Mouse (Mus musculus) testis, postnatal 10 days (tissue): Measurements from ENCODE around the gene Coro1b.

ENCODE experiments used
- DNase-seq: peaks from one replicate; pipeline ENCODE4 v3.0.0; 2021; ENCODE audit warnings: low spot score

Gene Coro1b

DNA sequence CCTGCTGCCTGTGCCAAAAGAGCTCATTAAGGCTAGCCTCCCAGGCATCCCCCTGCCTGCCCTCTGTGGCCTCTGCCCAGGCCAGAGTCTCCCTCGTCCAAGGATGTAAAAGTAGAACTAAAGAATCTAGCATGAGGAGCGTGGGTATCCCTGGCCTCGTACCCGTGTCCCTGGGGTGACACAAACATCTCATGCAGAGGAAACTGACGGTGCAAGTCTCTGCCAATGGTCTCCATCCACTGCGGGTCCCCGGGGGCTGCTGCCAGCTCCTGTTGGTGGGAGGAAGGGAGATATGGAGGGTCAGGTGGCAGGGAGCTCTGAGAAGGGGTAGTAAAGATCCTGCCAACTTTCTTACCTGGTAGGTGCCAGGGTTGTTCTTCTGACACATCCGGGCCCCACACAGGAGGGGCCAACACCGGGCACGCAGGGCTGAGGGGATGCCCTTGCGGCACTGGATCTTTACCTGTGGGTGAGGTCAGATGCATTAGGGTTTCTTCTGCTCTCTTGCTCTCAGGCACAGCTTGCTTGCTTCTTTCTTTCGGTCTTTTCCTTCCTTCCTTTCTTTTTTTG is 40.7 kb downstream of the Coro1b start:
- DNase-seq: no peak

DNA sequence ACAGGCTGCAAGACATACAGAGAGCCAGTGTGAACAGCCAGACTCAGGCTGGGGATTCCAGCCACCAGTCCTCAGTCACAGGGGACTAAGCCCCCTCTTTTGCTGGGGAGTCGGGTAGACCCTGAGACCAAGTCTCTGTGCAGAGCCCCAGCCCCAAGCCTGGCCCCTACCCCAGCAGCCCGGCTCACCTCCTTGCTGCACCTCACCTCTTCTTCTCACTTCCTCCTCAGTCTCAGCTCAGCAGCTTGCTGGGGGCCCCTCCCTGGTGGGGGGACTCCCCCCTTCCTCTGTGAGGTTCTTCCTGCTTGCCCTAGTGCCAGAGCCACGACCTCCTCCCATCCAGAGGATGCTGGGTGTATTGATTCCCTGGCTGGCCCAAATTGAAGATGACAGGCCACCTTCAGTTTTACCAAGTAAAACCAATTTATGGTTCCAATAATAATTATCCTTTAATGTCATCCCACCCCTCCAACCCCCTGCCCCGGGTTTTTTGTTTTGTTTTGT is 42.5 kb downstream of the Coro1b start, which contains the start of gene Tbc1d10c:
TSS of gene Tbc1d10c (minus strand) at position 454 of the 504 bp plus-strand sequence.
- DNase-seq: no peak

DNA sequence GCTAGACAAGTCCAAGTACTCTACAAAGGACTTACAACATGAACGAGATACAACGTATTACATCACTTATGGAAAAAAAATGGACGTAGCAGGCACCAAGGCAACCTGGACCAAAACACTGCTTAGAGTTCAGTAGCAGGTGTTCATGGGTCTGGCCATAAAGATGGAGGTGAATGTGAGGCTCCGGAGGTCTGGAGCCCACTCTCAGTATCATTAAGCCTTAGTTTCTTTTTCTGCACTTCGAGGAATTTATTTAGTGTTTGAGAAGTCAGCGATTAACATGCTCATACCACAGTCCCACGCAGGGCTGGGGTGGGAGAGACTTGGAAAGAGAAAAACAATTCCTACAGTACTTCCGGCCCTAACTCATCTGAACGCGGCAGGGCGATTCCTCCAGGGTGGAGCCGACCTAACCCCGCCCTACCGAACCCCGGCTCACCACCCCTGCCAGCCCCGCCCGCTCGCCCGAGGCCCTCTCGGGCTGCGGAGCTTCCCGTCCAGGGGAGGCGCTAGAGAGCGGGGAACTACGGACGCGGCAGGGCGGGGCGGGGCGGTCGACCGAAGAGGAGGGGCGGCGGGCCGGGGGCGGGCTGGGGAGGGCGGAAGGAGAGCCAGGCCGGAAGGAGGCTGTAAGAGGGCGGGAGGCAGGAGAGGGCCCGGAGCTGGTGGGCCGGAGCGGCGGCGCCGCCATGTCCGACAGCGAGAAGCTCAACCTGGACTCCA is 43.3 kb downstream of the Coro1b start, which contains the start of gene Ppp1ca:
TSS of gene Ppp1ca (plus strand) at position 538 of the 723 bp plus-strand sequence.
- DNase-seq: peak; percentile 99

DNA sequence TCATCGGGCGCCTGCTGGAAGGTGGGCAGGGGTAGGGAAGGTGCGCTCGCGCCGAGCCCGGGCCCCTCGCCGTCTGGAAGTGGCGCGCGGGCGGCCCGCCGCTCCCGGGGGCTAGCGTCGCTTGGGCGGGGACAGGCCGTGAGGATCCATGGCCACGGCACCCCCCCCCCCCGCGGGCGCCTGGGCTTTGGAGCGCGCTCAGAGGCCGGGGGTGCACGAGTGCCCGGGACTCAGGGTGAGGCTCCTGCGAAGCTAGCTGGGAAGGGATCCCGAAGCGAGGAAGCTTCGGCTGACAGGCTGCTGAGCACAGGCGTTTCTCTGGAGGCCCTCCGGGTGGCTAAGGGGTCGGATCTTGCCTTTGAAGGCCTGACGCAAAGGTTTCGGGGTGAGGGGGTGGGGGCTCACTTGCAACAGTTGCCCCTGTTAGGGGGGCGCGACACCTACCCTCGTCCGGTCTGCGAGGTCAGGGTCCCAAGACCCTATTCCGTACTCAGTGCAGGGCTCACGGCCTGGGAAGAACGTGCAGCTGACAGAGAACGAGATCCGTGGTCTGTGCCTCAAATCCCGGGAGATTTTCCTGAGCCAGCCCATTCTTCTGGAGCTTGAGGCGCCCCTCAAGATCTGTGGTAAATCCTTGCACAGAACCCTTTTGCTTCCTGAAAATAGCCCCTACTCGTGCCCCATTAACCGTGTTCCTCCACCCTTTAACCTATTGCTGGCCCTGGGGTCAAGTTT is 44.0 kb downstream of the Coro1b start:
- DNase-seq: no peak

DNA sequence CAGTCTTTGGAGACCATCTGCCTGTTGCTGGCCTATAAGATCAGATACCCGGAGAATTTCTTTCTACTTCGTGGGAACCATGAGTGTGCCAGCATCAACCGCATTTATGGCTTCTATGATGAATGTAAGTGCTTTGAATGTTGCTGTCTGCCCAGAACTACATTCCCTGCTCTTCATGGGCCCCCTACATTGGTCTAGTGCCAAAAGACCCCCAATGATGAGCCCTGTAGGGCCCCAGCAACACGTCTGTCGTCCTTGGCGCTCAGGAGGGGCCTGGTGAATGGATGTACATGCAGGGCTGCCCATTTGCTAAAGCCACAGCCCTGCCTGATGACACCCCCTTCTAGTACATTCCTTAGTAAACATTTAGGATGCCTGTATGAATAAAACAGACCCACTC is 44.7 kb downstream of the Coro1b start:
- no peak for DNase-seq

DNA sequence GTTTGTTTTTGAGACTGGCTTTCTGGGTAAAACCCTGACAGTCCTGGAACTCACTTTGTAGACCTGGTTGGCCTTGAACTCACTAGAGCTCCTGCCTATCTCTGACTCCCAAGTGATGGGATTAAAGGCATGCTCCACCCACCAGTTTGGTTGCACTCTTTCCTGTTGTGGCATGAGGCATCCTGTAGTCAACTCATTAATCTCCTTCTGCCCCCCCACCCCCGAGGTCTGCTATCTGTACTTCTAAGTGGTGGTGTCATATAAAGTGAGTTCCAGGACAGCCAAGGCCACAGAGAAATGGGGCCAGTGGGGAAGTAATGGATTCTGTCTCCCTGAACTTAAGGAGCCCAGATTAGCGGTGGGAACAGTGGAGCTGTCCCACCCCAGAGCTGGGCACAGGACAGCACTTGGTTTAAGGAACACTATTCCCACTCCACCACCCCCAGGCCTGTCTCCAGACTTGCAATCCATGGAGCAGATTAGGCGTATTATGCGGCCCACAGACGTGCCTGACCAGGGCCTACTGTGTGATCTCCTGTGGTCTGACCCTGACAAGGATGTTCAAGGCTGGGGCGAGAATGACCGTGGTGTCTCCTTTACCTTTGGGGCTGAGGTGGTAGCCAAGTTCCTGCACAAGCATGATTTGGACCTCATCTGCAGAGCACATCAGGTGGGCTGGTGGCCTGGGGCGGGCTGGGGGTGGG is 45.8 kb downstream of the Coro1b start:
- DNase-seq: no peak

DNA sequence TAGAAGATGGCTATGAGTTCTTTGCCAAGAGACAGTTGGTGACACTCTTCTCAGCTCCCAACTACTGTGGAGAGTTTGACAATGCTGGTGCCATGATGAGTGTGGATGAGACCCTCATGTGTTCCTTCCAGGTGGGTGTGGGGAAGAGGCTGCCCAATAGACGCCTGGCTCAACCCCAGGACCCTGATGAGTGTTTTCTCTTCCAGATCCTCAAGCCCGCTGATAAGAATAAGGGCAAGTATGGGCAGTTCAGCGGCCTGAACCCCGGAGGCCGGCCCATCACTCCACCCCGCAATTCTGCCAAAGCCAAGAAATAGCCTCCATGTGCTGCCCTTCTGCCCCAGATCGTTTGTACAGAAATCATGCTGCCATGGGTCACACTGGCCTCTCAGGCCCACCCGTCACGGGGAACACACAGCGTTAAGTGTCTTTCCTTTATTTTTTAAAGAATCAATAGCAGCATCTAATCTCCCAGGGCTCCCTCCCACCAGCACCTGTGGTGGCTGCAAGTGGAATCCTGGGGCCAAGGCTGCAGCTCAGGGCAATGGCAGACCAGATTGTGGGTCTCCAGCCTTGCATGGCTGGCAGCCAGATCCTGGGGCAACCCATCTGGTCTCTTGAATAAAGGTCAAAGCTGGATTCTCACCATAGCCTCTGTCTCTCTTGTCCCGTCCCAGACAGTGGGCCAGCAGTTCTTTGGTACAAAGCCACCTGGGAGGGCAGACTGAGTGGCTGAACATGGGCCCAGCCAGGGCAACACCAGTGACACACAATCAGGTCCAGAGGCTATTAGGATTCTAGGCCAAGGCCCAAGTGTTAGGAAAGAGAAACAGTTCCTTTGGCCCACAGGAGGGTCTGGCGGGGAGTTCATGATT is 46.6 kb downstream of the Coro1b start:
- no peak for DNase-seq

DNA sequence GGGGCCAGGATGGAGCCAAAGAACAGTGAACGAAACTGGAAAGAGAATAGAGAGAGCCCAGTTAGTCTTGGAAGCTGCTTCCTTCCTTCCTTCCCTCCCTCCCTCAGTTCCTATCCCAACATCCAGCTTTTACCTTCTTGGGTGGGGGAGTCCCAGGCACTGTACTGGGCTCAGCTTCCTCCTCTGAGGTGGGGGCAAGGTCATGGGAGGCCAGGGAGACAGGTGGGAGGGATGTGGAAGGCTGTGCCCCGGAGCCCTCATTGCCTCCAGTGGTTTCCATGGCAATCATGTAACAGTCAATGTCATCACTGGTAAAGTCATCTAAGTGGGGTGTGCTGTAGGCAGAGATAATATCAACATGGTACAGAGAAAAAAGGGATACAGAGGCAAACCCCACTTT is 47.6 kb downstream of the Coro1b start:
- DNase-seq: no peak

DNA sequence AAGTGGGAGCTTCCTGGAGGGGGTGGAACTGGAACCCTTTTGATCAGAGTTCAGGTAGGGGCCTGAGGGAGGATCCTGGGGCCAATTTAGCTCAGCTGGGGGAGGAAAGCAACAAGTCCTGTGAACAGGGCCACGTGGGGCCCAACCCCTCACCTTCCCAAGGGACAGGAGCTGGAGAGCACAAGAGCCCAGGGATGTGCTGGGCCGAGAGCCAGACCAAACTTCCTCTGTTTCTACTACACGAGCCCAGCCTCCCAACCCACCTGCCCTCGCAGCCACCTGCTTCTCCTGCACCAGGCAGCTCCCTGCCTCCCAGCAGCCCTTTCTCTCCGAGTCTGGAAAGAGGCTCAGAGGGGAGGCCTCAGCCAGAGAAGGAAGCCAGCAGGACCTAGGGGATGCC is 48.1 kb downstream of the Coro1b start:
- DNase-seq: no peak

DNA sequence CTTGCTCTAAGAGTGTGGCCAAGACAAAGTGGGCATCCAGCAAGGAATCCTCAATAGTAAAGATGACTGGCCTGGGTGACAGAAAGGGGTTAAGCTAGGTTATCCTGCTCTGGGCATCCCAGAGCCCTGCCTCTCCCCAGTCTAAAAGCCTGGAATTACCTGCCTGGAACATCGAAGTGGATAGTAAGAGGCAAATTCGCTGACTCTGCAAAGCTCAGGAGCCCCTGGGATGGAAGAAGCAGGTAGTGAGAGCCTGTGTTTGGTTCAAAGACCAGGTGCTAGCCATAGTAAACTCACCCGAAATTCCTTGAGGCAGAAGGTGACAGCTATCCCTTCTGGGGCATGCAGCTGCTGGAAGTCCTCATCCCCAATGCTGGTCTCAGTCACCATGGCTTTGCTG is 48.8 kb downstream of the Coro1b start:
- no peak for DNase-seq

DNA sequence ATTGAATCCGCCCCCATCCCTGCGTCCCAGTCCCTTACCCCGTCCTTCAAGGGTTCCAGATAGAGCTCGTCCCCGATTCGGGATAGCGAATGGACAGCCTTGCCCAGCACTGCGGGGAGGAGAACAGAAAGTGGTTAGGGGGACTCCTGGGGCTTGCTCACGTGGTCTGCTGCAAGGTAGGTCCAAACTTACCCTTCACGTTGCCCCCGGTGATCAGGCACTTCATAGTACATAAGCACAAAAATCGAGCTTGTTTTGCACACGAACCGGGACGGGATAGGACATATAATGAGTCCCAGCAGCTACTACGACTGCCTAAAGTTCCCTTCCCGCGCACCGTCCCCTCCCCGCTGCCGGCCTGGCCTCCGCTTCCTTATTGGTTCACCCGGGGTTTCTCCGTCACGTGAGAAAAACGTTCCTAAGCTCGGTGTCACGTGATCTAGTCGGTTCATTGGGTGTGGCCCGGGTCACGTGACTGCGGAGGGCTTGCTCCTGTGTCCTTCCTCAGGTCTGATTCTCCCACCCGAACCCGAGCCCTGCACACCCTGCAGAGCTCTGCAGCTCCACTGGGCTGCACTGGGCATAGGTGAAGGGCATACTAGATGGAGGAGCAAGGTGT is 53.0 kb downstream of the Coro1b start, which contains the start of gene Rad9a:
TSS of gene Rad9a (minus strand) at position 372 of the 619 bp plus-strand sequence.
- DNase-seq: peak; percentile 97

DNA sequence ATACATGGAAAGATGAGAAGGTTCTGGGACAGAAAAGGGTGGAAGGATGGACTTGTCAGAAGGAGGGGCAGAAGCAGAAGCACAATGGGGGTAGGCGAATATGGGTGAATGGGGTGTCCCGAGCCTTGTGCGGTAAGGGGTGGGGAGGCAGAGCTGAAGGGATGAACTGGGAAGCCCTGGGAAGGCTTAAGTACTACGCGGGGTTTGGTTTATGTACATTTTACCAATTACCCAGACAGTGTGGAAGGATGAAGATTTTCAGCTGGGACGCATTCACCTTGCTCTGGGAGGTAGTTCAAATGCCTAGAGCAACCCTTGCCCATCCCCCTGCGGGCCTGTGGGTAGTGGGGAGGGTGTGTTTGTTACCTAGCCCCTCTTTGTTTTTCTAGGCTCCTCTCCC is 53.7 kb downstream of the Coro1b start:
- DNase-seq: no peak

DNA sequence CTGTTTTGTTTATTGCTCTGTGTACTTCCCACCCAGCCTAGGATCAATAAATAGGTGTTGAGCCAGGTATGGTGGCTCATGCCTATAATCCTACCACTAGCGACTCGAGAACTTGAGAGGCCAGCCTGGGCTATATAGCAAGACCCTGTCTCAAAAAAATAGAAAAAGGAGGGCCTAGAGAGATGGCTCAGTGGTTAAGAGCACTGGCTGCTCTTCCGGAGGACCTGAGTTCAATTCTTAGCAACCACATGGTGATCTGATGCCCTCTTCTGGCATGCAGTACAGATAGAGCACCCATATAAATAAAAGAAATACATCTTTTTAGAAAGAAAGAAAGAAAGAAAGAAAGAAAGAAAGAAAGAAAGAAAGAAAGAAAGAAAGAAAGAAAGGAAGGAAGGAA is 54.7 kb downstream of the Coro1b start:
- DNase-seq: no peak
